Mouse (Mus musculus) B cell, adult 62 days (primary cell): Measurements from ENCODE around the gene Evi5. TPM values are rescaled to one million over a fixed set of nuclear protein-coding genes. Genes with fewer than 3 reads are reported as not detected.

Experiments
- total RNA-seq: library from RNA; stranded (reverse); gene quantifications from 4 replicates; pipeline ENCODE4 v1.2.4, GENCODE M21; 2023

Evi5 gene
- 14.8 to 23.7 TPM (median 19.2 TPM) in 4 replicates for total RNA-seq

DNA sequence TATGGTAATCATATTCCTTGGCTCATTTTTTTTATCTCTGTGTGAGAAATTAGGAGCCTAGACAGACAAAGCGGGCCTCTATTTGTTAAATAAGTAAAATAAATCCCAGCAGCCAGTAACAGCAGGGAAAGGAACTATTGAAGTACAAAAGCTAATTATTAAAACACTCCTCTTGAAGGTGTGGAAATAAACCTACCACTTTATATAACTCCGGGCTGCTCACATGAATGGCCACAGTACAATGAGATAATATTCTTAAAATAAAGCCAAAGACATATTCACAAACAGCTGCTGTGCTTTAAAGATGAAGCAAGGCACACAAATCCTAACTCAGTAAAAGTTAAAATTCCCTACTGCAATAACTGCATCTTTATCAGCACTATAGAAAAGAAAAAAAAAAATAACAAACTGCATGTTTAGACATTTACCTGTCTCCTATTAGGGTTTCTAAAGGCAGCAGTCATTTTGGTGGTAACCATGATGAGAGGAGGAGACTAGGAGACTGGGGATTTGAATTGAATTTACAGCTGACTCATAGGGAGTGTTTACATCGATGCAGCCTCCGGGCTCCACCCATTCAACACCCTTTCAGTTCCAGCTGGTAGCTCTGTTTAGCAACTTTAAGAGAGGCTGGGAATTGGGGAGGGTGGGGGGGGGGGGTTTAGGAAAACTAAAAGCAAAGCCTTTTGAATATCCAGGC, at the start of gene Evi5:
TSS of gene Evi5 (minus strand) at position 547 of the 700 bp plus-strand sequence.

GRCm38 (mm10) chr5:107900206-107901013, 25.5 kb upstream of the Evi5 start, which contains the start of gene Rpl5:
Gene Rpl5 (plus strand): TSS chr5:107900502.

DNA sequence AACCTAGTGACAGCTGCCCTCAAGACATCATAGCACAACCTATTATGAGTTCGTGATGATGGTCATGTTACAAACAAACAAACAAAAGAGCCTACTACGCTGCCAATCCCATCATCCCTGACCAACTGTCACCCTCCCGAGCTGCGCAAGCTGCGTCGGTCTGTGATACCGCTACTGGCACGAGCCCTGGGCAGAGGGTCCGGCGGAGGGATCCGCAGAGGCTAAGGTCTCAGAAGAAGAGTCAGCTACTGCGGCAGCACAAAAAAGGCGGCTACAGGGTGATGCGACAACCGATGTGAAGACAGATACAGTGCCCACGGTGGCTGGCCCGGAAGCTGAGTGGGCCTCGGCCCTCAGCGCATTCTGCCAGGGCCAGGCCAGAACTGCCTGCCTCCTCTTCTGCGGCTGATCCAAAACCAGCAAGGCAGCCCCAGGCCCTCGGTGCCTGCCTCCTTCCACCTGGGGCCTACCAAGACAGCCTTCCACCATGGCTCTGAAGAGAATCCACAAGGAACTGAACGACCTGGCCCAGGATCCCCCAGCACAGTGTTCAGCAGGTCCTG, 44.8 kb downstream of the Evi5 start, which contains the start of gene Ube2d2b:
TSS of gene Ube2d2b (plus strand) at position 102 of the 563 bp plus-strand sequence.

DNA sequence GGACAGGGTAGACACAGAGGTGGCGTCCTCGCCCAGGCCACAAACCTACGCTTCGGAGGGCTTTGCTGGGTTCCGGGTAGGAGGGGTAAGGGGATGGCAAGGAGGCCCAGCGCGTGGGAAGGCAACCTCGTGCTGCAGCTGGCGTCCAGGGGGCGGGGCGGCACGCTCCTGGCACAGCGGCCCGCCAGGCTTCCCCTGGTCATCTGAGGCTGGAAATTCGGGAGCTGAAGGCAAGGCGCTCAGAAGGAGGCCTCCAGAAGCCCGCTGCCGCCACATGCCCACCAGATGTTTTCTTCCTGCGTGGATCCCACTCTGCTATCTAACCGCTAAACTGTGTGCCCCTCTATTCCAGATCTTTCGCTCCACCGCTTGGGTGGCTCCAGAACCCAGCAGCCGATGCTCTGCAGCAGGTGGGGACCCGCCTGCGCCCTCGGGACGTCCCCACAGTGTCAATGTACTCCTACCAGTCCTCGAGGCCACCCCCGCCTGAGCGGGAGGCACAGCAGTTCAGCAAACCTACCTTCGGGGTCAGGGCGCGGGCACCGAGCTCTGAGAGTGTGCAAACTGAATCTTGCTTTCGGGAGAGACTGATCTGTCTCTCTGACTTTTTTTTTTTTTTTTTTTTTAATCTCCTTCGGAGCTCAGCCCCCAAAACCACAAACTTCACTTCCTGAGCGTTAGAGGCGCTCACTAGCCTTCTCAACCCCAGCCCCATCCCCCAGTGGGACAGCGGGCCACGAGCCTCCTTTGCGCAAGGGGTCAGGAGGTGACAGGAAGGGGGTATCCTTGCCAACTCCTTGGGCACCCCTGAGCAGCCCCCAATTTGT, 149.3 kb downstream of the Evi5 start, which contains the start of gene Gfi1:
TSS of gene Gfi1 (minus strand) at position 602 of the 827 bp plus-strand sequence.

Other genes starting within 250 kb of the Evi5 start
- gene Gfi1, start 149.1 kb downstream of the Evi5 start, total RNA-seq: 44.8 to 56.0 TPM (median 50.8 TPM) in 4 replicates
- gene Ube2d2b, start 45.0 kb downstream of the Evi5 start, total RNA-seq: not detected in 4 replicates
- gene Rpl5, start 25.4 kb upstream of the Evi5 start, total RNA-seq: 147 to 158 TPM (median 150 TPM) in 4 replicates
- gene Fam69a, start 112.0 kb upstream of the Evi5 start, total RNA-seq: 54.2 to 66.2 TPM (median 58.0 TPM) in 4 replicates
- gene Mtf2, start 190.6 kb upstream of the Evi5 start, total RNA-seq: 86.3 to 97.3 TPM (median 93.8 TPM) in 4 replicates